Mouse (Mus musculus) limb, embryonic 13.5 days (tissue): ENCODE measurements at regions not wholly inside any gene's neighbourhood (a gene's known extent, or its start where the extent isn't known, plus 50 kb on each side); places are given as distances from the start of the nearest gene placed in this dataset.
A peak's percentile ranks its signal among the peaks of the same experiment; 100 is the strongest.

Experiments used
- ATAC-seq: fragments of 200-750 bp; cut with Nextera tagmentation; 2 replicates; pipeline ENCODE4 v1.8.0; 2017; ENCODE audit warnings: low read depth, moderate number of reproducible peaks, moderate TSS enrichment; ENCODE audit not compliant: low FRiP score
- H3K27ac ChIP-seq: fragments of 300-500 bp; sonication (generic); 2 replicates; pipeline ENCODE4 v1.5.1; 2015; ENCODE audit warnings: inconsistent platforms, mild to moderate bottlenecking, moderate library complexity
- H3K27me3 ChIP-seq: fragments of 300-500 bp; sonication (generic); 2 replicates; pipeline ENCODE4 v1.6.1; 2015; ENCODE audit warnings: mild to moderate bottlenecking, inconsistent platforms
- H3K36me3 ChIP-seq: fragments of 300-500 bp; sonication (generic); 2 replicates; pipeline ENCODE4 v1.6.1; 2015; ENCODE audit warnings: inconsistent platforms, mild to moderate bottlenecking, moderate library complexity
- H3K4me1 ChIP-seq: fragments of 300-500 bp; sonication (generic); 2 replicates; pipeline ENCODE4 v1.6.1; 2015; ENCODE audit warnings: inconsistent platforms
- H3K4me2 ChIP-seq: fragments of 300-500 bp; sonication (generic); replicated peaks from 2 replicates; pipeline ENCODE4 v1.6.1; 2015; ENCODE audit warnings: inconsistent platforms, mild to moderate bottlenecking, moderate library complexity
- H3K4me3 ChIP-seq: fragments of 300-500 bp; sonication (generic); 2 replicates; pipeline ENCODE4 v1.5.1; 2015; ENCODE audit warnings: moderate library complexity, mild to moderate bottlenecking, inconsistent platforms
- H3K9ac ChIP-seq: fragments of 300-500 bp; sonication (generic); 2 replicates; pipeline ENCODE4 v1.6.1; 2015; ENCODE audit warnings: mild to moderate bottlenecking, inconsistent platforms
- H3K9me3 ChIP-seq: fragments of 300-500 bp; sonication (generic); 2 replicates; pipeline ENCODE4 v1.6.1; 2016; ENCODE audit warnings: inconsistent platforms
- WGBS: fragments of 180-500 bp; shearing (Covaris S2); methylation state at CpG from one replicate; pipeline ENCODE4 v1.1.7; 2015; 5-methylcytosine and 5-hydroxymethylcytosine counted together

- H3K9ac ChIP-seq: no peak overlapping the region
- H3K4me1 ChIP-seq: no peaks in the 10 kb centered on the region
- no peak overlapping the region for H3K4me3 ChIP-seq
- H3K9me3 ChIP-seq: no peaks in the 10 kb centered on the region
- H3K4me2 ChIP-seq: no peak overlapping the region
- no peaks in the 10 kb centered on the region for H3K27me3 ChIP-seq
- 8% methylated on average over 1 of the region's 1 CpGs for WGBS
- no peaks in the 10 kb centered on the region for H3K36me3 ChIP-seq
- ATAC-seq: no peak
- H3K27ac ChIP-seq: no peak overlapping the region
These were observed 104.2 kb upstream of the Abcb5 start for GRCm38 (mm10) chr12:119070446-119070845.

GRCm38 (mm10) chr12:119069747-119070146 is 103.5 kb upstream of the Abcb5 start:
- 78% methylated on average over 3 of the region's 3 CpGs for WGBS
- Histone ChIP-seq H3K9ac (no peak overlapping the region), H3K9me3 (no peaks in the 10 kb centered on the region), H3K4me1 (no peaks in the 10 kb centered on the region), H3K27ac (no peak overlapping the region), H3K36me3 (no peaks in the 10 kb centered on the region), H3K27me3 (no peaks in the 10 kb centered on the region), H3K4me3 (no peak overlapping the region), H3K4me2 (no peak overlapping the region)
- ATAC-seq: no peak

DNA sequence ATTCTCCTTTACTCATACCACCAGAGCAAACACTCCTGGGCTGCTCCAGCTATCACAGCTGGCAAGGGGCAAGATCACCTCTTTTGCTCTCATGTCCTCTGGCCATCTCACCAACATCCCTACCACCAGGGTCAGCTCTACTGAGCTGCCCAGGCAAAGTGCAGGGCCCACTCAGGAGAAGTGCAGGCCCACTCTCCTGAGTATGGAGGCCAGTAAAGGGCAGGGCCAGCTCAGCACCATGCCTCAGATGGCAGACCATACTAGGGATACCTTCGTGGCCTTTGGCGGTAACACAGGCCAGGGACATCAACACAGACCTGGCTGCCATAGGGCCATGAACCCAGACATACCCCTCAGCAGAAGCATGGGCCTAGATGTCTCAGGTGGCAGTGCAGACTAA is 101.9 kb upstream of the Abcb5 start:
- Histone ChIP-seq H3K36me3 (no peaks in the 10 kb centered on the region), H3K27me3 (no peaks in the 10 kb centered on the region), H3K4me2 (no peak overlapping the region), H3K9ac (no peak overlapping the region), H3K27ac (no peak overlapping the region), H3K4me3 (no peak overlapping the region), H3K4me1 (no peaks in the 10 kb centered on the region), H3K9me3 (no peaks in the 10 kb centered on the region)
- no peak for ATAC-seq
- 85% methylated on average over 2 of the region's 2 CpGs for WGBS

DNA sequence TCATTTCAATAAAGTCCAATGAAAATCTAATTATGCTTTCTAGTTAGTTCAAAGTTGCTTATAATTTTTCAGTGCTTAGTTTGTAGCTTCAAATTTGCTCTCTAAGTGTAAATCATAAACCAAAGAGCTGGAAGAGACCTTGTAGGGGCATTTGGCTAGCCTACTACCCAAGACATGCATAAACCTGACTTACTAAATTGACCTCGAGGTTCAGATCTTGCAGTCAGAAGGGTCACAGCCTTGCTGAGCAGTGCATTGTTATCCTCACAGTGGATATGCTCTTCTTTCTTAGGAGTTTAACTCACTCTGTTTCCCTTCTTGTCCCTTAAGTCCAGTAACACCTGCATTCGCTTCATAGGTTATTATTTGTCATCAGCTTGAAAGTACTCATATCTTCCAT is 96.7 kb upstream of the Abcb5 start:
- WGBS: 76% methylated on average over 2 of the region's 2 CpGs
- no peak overlapping the region for H3K4me3 ChIP-seq
- no peak overlapping the region for H3K9ac ChIP-seq
- no peaks in the 10 kb centered on the region for H3K27me3 ChIP-seq
- no peaks in the 10 kb centered on the region for H3K36me3 ChIP-seq
- H3K27ac ChIP-seq: no peak overlapping the region
- no peaks in the 10 kb centered on the region for H3K9me3 ChIP-seq
- H3K4me2 ChIP-seq: no peak overlapping the region
- no peak for ATAC-seq
- H3K4me1 ChIP-seq: no peaks in the 10 kb centered on the region

- no peaks in the 10 kb centered on the region for H3K4me1 ChIP-seq
- H3K4me3 ChIP-seq: no peak overlapping the region
- H3K9me3 ChIP-seq: no peaks in the 10 kb centered on the region
- no peak overlapping the region for H3K9ac ChIP-seq
- no peak for ATAC-seq
- H3K36me3 ChIP-seq: no peaks in the 10 kb centered on the region
- H3K27me3 ChIP-seq: no peaks in the 10 kb centered on the region
- H3K4me2 ChIP-seq: no peak overlapping the region
- H3K27ac ChIP-seq: no peak overlapping the region
These were observed 96.3 kb upstream of the Abcb5 start for GRCm38 (mm10) chr12:119062490-119062889.

DNA sequence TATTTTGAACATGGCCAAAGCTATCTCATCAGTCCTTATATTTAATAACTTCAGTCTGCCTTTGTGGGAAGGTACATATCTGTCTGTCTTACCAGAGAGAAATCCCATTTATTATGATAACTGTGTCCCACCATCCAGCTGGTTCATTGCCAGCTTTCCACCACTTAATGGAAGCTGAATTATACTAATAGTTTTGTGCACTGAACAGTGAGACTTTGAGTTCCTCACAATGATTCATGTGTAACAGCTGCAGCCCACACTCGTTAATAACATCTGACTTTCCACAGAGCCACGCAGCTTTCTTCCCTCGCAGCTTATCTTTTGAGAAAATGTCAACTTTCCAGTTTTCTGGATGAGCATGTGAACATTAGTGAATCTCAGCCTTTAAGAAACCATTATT is 88.3 kb upstream of the Abcb5 start:
- H3K9ac ChIP-seq: no peak overlapping the region
- no peaks in the 10 kb centered on the region for H3K36me3 ChIP-seq
- no peak overlapping the region for H3K4me2 ChIP-seq
- H3K4me1 ChIP-seq: no peaks in the 10 kb centered on the region
- no peak overlapping the region for H3K4me3 ChIP-seq
- H3K9me3 ChIP-seq: no peaks in the 10 kb centered on the region
- ATAC-seq: no peak
- H3K27me3 ChIP-seq: no peaks in the 10 kb centered on the region
- H3K27ac ChIP-seq: no peak overlapping the region
- WGBS: 23% methylated on average over 3 of the region's 3 CpGs

- no peak overlapping the region for H3K4me2 ChIP-seq
- no peaks in the 10 kb centered on the region for H3K27me3 ChIP-seq
- no peak overlapping the region for H3K4me3 ChIP-seq
- no peak overlapping the region for H3K27ac ChIP-seq
- H3K9ac ChIP-seq: no peak overlapping the region
- no peaks in the 10 kb centered on the region for H3K4me1 ChIP-seq
- WGBS: 63% methylated on average over 2 of the region's 2 CpGs
- no peaks in the 10 kb centered on the region for H3K36me3 ChIP-seq
- H3K9me3 ChIP-seq: no peaks in the 10 kb centered on the region
- no peak for ATAC-seq
These were observed 85.6 kb upstream of the Abcb5 start for GRCm38 (mm10) chr12:119051692-119052379.

DNA sequence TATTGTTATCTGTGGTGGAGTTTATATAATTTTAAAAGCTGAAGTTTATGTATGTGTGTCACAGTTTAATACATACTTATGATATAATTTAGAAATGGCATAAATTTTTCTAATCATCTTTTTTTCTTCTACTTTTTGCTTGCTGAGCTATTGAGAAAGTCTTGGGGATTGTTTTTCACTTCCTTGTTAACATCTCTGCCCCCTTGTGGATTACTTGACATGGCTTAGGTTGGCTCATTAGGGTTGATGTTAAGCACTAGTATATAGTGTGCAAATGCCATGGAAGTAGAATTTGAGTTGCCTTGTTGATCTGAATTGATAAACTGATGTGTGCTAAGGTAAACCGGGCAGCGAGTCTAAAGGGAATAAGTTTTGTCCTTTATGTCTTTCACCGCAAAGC is 72.1 kb upstream of the Abcb5 start:
- Histone ChIP-seq H3K27me3 (no peaks in the 10 kb centered on the region), H3K9me3 (no peaks in the 10 kb centered on the region), H3K4me2 (no peak overlapping the region), H3K27ac (no peak overlapping the region), H3K9ac (no peak overlapping the region), H3K4me3 (no peak overlapping the region), H3K4me1 (no peaks in the 10 kb centered on the region), H3K36me3 (no peaks in the 10 kb centered on the region)
- WGBS: 97% methylated on average over 3 of the region's 3 CpGs
- ATAC-seq: no peak

DNA sequence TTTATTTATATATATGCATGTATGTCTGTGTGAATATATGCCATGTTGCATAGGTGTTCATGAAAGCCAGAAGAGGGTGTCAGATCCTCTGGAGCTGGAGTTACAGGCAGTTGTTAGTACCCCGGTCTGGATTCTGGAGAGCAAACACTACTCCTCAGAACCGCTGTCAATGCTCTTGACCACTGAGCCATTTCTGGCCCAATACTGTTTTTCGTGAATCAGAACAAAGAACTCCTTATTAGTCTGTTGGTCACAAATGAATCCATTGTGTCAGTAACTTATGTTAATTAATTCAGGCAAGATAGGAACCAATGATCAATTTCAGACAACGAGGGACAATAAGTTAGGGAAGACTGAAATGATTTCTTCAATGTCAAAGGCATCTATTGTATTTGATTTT is 68.6 kb upstream of the Abcb5 start:
- H3K36me3 ChIP-seq: no peaks in the 10 kb centered on the region
- no peaks in the 10 kb centered on the region for H3K27me3 ChIP-seq
- ATAC-seq: no peak
- H3K4me1 ChIP-seq: no peaks in the 10 kb centered on the region
- 91% methylated on average over 4 of the region's 4 CpGs for WGBS
- H3K9ac ChIP-seq: no peak overlapping the region
- H3K9me3 ChIP-seq: no peaks in the 10 kb centered on the region
- no peak overlapping the region for H3K4me3 ChIP-seq
- no peak overlapping the region for H3K27ac ChIP-seq
- no peak overlapping the region for H3K4me2 ChIP-seq

- Histone ChIP-seq H3K4me1 (peaks cover 12% of the 10 kb centered on the region), H3K27me3 (no peaks in the 10 kb centered on the region), H3K36me3 (no peaks in the 10 kb centered on the region), H3K4me2 (no peak overlapping the region), H3K4me3 (no peak overlapping the region), H3K27ac (no peak overlapping the region), H3K9ac (no peak overlapping the region), H3K9me3 (no peaks in the 10 kb centered on the region)
- WGBS: 86% methylated on average over 2 of the region's 2 CpGs
- ATAC-seq: no peak
These were observed 62.5 kb upstream of the Abcb5 start for GRCm38 (mm10) chr12:119028711-119029110.

DNA sequence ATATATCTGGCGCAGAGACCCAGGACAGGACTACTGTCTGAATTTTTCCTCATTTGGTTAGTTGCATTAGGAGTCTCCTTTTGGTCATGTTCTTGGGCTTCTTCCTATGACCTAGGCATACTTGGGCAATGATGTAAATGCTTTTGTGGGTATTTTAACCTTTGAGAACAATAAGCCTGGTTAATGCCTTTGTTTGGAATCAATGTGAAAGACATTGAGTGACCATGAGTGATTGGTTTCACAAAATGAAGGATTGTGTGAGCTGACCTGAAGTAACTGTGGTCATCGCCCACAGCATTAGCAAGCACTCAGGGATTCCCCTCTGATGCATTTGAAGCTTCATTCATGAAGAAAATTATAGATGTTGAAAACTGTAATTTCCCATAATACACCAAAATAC is 61.9 kb upstream of the Abcb5 start:
- H3K9me3 ChIP-seq: no peaks in the 10 kb centered on the region
- peaks cover 12% of the 10 kb centered on the region for H3K4me1 ChIP-seq
- WGBS: 91% methylated on average over 2 of the region's 2 CpGs
- ATAC-seq: no peak
- H3K27me3 ChIP-seq: no peaks in the 10 kb centered on the region
- no peak overlapping the region for H3K4me2 ChIP-seq
- H3K36me3 ChIP-seq: no peaks in the 10 kb centered on the region
- H3K27ac ChIP-seq: no peak overlapping the region
- H3K9ac ChIP-seq: no peak overlapping the region
- no peak overlapping the region for H3K4me3 ChIP-seq

DNA sequence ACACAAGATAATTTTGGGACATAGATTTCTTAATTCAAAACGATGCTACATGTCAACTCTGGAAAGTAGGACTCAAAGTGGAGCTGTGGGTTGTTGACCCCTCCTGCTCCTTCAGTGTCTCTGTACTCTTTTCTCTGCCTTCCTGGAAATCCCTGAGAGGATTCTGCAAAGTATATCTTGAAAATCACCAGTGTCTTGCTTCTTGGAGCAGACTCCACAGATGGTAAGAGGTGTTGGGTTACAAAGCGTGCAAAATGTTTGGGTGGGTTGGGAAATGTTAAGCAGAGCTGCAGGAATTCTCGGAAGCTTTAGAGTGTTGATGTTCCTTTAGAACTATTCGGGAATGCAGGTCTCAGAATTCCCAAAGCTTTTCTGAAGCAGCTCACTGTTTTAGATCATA is 61.5 kb upstream of the Abcb5 start:
- 27% methylated on average over 4 of the region's 4 CpGs for WGBS
- no peaks in the 10 kb centered on the region for H3K36me3 ChIP-seq
- no peak overlapping the region for H3K27ac ChIP-seq
- no peak overlapping the region for H3K4me2 ChIP-seq
- no peaks in the 10 kb centered on the region for H3K9me3 ChIP-seq
- no peak overlapping the region for H3K9ac ChIP-seq
- ATAC-seq: peak; percentile 61; the same call in 1 of the 2 replicates
- H3K4me1 ChIP-seq: peaks cover 12% of the 10 kb centered on the region
- no peaks in the 10 kb centered on the region for H3K27me3 ChIP-seq
- H3K4me3 ChIP-seq: no peak overlapping the region

- H3K27ac ChIP-seq: no peak overlapping the region
- peaks cover 12% of the 10 kb centered on the region for H3K4me1 ChIP-seq
- H3K9ac ChIP-seq: no peak overlapping the region
- ATAC-seq: no peak
- no peak overlapping the region for H3K4me3 ChIP-seq
- H3K27me3 ChIP-seq: no peaks in the 10 kb centered on the region
- no peaks in the 10 kb centered on the region for H3K9me3 ChIP-seq
- 47% methylated on average over 1 of the region's 1 CpGs for WGBS
- no peak overlapping the region for H3K4me2 ChIP-seq
- no peaks in the 10 kb centered on the region for H3K36me3 ChIP-seq
These were observed 60.1 kb upstream of the Abcb5 start for GRCm38 (mm10) chr12:119026311-119026710.
